Mouse (Mus musculus): ENCODE data around the gene Krt88. TPM values are rescaled to one million over a fixed set of nuclear protein-coding genes. Genes with fewer than 3 reads are reported as not detected.

Gene Krt88
- polyA plus RNA-seq, 1 experiment from 2014 or later: not detected

DNA sequence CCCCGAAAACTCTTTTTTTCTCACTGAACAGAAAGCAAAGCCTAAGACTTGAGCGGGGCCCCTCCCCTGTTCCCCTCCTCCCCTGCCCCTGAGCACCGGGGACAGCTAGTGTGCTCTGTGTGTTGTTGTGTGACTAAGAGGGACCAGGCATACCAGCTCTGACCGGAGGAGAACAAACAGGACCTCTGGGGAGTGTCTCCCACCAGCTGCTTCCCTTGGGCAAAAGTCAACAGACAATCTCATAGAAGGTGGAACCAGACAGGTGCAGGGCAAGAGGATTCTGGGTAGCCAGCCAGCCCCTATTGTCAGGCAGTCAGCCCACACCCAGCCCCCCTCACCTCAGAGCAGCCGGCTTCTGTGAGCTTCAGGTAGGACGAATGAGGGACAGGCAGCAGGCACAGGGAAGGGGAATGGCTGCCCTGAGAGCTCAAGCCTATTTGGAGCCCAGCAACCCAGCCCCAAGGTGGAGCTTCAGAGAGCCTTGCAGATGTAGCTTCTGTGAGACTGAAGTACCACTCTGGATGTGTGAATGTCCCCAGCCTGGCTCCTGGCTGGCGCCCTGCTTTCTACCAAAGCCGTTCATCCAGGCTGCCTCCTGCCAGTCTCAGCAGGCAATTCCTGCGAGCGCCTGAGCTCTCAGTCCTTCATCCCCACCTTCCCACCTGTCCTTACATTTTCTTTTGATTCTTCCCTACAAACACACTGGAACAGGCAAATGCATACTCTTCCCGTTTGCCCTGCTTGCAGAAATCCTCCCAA, 32.6 kb upstream of the Krt88 start:
- Histone ChIP-seq H3K4me1 (replicated peaks; ENCODE audit: control insufficient read depth, insufficient read depth) (no peaks in the 10 kb centered on the region), H3K27me3 (ENCODE audit: control insufficient read depth, insufficient read depth, low read length) (no peaks in the 10 kb centered on the region), H3K9ac (ENCODE audit: low read length) (no peak overlapping the region), H3K9me3 (ENCODE audit: control insufficient read depth, low read length) (no peaks in the 10 kb centered on the region), H3K4me2 (replicated peaks; ENCODE audit: low read depth) (no peak overlapping the region), H3K36me3 (ENCODE audit: control insufficient read depth, insufficient read depth, low read length) (no peaks in the 10 kb centered on the region), H3K4me3 (ENCODE audit: low read depth, low read length) (no peak overlapping the region), H3K27ac (replicated peaks) (peak overlapping the region; percentile 45; the same call in 1 of the 2 replicates)
- ATAC-seq (ENCODE audit: low FRiP score, low TSS enrichment): peak; percentile 63
- 40% methylated on average over 11 of the region's 11 CpGs for WGBS
- DNase-seq (ENCODE audit: low spot score): peak; percentile 55
- TF ChIP-seq CTCF (IDR thresholded peaks at IDR 0.05; ENCODE audit: low read depth) (no peak), EP300 (optimal IDR thresholded peaks at IDR 0.05) (no peak)

DNA sequence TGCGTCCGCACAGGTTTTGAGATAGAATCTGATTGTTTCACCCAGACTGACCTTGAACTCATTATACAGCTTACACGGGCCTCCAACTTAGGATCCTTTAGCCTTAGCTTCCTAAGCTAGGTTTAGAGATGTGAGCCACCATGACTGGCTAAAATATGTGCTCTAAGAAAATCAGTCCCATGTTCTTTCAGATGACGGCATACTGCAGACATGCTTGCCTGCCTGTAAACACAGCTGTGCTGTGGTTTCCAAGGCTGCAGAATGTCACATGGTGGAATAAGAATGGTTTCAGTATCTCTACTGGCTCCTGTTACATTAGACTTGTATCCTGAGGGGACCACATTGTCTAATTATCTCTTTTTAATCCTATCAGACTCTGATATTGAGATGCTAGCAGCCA, 28.6 kb upstream of the Krt88 start:
- Histone ChIP-seq H3K36me3 (ENCODE audit: control insufficient read depth, insufficient read depth, low read length) (no peaks in the 10 kb centered on the region; the same call in 1 of the 2 replicates), H3K27me3 (ENCODE audit: control insufficient read depth, insufficient read depth, low read length) (no peaks in the 10 kb centered on the region), H3K4me3 (ENCODE audit: low read depth, low read length) (no peak overlapping the region), H3K4me2 (replicated peaks; ENCODE audit: low read depth) (no peak overlapping the region), H3K9me3 (ENCODE audit: control insufficient read depth, low read length) (no peaks in the 10 kb centered on the region), H3K4me1 (replicated peaks; ENCODE audit: control insufficient read depth, insufficient read depth) (no peaks in the 10 kb centered on the region), H3K27ac (replicated peaks) (no peak overlapping the region), H3K9ac (ENCODE audit: low read length) (no peak overlapping the region)
- TF ChIP-seq EP300 (optimal IDR thresholded peaks at IDR 0.05) (no peak), CTCF (IDR thresholded peaks at IDR 0.05; ENCODE audit: low read depth) (no peak)
- no peak for DNase-seq (ENCODE audit: low spot score)
- 55% methylated on average over 4 of the region's 4 CpGs for WGBS
- ATAC-seq (ENCODE audit: low FRiP score, low TSS enrichment): no peak

DNA sequence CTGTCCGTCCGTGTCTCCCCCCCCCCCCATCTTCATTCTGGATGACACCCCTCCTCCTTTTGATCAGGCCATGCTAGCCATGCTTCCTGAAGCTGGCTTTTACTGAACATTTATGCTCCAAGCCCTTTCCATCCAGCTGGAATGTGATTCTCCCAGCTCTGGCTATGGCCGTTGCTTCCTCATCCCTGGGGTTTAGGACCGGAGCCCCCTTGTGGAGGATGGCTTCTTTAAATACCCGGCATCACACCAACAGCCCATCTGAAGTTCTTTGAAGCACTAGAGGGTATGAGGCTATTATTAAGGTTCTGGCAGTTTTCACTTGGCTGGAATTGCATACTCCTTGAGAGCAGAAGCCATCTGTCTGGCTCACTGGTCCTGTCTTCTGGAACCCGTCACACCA, 26.6 kb upstream of the Krt88 start:
- WGBS: 55% methylated on average over 6 of the region's 6 CpGs
- Histone ChIP-seq H3K4me1 (replicated peaks; ENCODE audit: control insufficient read depth, insufficient read depth) (no peaks in the 10 kb centered on the region), H3K27ac (replicated peaks) (no peak overlapping the region), H3K36me3 (ENCODE audit: control insufficient read depth, insufficient read depth, low read length) (no peaks in the 10 kb centered on the region; the same call in 1 of the 2 replicates), H3K27me3 (ENCODE audit: control insufficient read depth, insufficient read depth, low read length) (no peaks in the 10 kb centered on the region), H3K4me3 (ENCODE audit: low read depth, low read length) (no peak overlapping the region), H3K4me2 (replicated peaks; ENCODE audit: low read depth) (no peak overlapping the region), H3K9ac (ENCODE audit: low read length) (no peak overlapping the region), H3K9me3 (ENCODE audit: control insufficient read depth, low read length) (no peaks in the 10 kb centered on the region)
- DNase-seq (ENCODE audit: low spot score): no peak
- peak; percentile 71 for TF ChIP-seq CTCF (IDR thresholded peaks at IDR 0.05; ENCODE audit: low read depth)
- TF ChIP-seq EP300 (optimal IDR thresholded peaks at IDR 0.05): no peak
- ATAC-seq (ENCODE audit: low FRiP score, low TSS enrichment): no peak

DNA sequence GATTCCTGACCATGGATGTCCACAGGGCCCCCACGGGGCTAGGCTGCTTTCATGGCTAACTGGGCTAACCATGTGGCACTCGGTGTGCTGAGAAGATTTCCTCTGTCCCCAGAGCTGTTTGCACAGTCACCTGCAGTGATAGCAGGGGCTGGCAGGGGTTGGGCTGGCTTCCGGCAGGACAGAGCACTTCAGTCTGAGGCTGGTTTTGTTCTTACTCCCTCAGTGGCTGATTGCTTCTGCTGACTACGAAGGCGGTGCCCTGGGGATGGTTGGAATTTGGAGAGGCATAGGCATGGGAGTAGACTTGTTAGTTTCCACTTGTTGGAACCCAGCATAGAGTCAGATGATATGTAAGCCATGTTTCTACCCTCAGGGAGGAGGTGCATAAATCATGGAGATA, 22.6 kb upstream of the Krt88 start:
- ATAC-seq (ENCODE audit: low FRiP score, low TSS enrichment) (peak; percentile 15; the same call in 1 of the 2 replicates), DNase-seq (ENCODE audit: low spot score) (no peak)
- no peak for TF ChIP-seq CTCF (IDR thresholded peaks at IDR 0.05; ENCODE audit: low read depth)
- no peak for TF ChIP-seq EP300 (optimal IDR thresholded peaks at IDR 0.05)
- Histone ChIP-seq H3K9me3 (ENCODE audit: control insufficient read depth, low read length) (no peaks in the 10 kb centered on the region), H3K4me3 (ENCODE audit: low read depth, low read length) (no peak overlapping the region), H3K27me3 (ENCODE audit: control insufficient read depth, insufficient read depth, low read length) (no peaks in the 10 kb centered on the region), H3K36me3 (ENCODE audit: control insufficient read depth, insufficient read depth, low read length) (no peaks in the 10 kb centered on the region; the same call in 1 of the 2 replicates), H3K4me1 (replicated peaks; ENCODE audit: control insufficient read depth, insufficient read depth) (no peaks in the 10 kb centered on the region), H3K27ac (replicated peaks) (no peak overlapping the region), H3K9ac (ENCODE audit: low read length) (no peak overlapping the region), H3K4me2 (replicated peaks; ENCODE audit: low read depth) (no peak overlapping the region)
- 26% methylated on average over 5 of the region's 5 CpGs for WGBS

DNA sequence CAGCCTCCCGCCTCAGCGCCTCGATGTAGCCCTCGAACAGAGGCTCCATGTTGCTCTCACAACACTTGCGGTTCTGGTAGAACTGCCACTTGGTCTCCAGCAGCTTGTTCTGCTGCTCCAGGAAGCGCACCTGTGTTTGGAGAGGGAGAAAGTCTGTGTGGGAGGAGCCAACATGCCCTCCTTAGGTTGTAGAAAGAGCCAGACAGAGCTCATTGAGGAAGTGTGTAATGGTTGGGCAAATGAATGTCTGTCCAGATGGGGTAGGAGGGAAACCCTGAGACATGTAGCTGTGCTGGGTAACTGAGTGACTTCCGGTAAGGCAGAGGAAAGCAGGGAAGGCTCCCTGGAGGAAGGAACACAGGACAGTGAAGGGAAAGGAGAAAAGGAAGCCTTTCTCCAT, 10.9 kb upstream of the Krt88 start:
- no peak overlapping the region for H3K4me3 ChIP-seq (ENCODE audit: low read depth, low read length)
- H3K27ac ChIP-seq (replicated peaks): no peak overlapping the region
- H3K4me1 ChIP-seq (replicated peaks; ENCODE audit: control insufficient read depth, insufficient read depth): no peaks in the 10 kb centered on the region
- 76% methylated on average over 7 of the region's 7 CpGs for WGBS
- H3K4me2 ChIP-seq (replicated peaks; ENCODE audit: low read depth): no peak overlapping the region
- H3K36me3 ChIP-seq (ENCODE audit: control insufficient read depth, insufficient read depth, low read length): no peaks in the 10 kb centered on the region
- H3K9ac ChIP-seq (ENCODE audit: low read length): no peak overlapping the region
- no peaks in the 10 kb centered on the region for H3K9me3 ChIP-seq (ENCODE audit: control insufficient read depth, low read length)
- DNase-seq (ENCODE audit: low spot score): no peak
- no peak for TF ChIP-seq EP300 (optimal IDR thresholded peaks at IDR 0.05)
- TF ChIP-seq CTCF (IDR thresholded peaks at IDR 0.05; ENCODE audit: low read depth): no peak
- no peaks in the 10 kb centered on the region for H3K27me3 ChIP-seq (ENCODE audit: control insufficient read depth, insufficient read depth, low read length)
- no peak for ATAC-seq (ENCODE audit: low FRiP score, low TSS enrichment)

DNA sequence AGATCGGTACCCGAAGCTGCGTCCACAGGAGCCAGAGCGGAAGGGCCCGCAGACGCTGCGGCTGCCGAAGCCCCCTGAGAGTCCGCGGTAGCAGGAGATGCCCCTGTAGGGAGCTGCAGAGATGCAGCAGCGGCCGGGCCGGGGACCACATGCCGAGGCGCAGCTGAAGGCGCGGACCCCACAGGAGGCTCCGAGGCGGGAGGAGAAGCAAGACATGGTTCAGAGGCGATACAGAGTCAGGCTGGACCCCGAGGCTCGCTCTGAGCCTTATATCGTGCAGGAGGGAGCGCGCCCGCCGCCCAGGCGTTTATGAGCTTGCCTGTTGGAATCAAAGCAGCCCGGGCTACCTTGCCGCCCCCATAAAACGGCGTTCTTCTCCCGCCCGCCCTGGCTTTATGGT, 9.0 kb upstream of the Krt88 start, which contains the start of gene Krt87:
Gene Krt87, minus strand, starts transcription at position 250 of the 400 bp plus-strand sequence.
- H3K36me3 ChIP-seq (ENCODE audit: control insufficient read depth, insufficient read depth, low read length): no peaks in the 10 kb centered on the region
- H3K4me1 ChIP-seq (replicated peaks; ENCODE audit: control insufficient read depth, insufficient read depth): no peaks in the 10 kb centered on the region
- H3K9me3 ChIP-seq (ENCODE audit: control insufficient read depth, low read length): no peaks in the 10 kb centered on the region
- no peak within 1 kb of the TSS for H3K4me3 ChIP-seq (ENCODE audit: low read depth, low read length)
- H3K27me3 ChIP-seq (ENCODE audit: control insufficient read depth, insufficient read depth, low read length): no peaks in the 10 kb centered on the region
- H3K9ac ChIP-seq (ENCODE audit: low read length): 0 out of 2 replicates have a peak within 1 kb of the TSS, but pooled peaks have one; percentile 23
- ATAC-seq (ENCODE audit: low FRiP score, low TSS enrichment): no peak
- WGBS: 5% methylated on average over 34 of the region's 34 CpGs
- no peak within 1 kb of the TSS for H3K27ac ChIP-seq (replicated peaks)
- TF ChIP-seq EP300 (optimal IDR thresholded peaks at IDR 0.05) (no peak), CTCF (IDR thresholded peaks at IDR 0.05; ENCODE audit: low read depth) (no peak)
- DNase-seq (ENCODE audit: low spot score): no peak
- 0 out of 2 replicates have a peak within 1 kb of the TSS, but pooled peaks have one; percentile 17 for H3K4me2 ChIP-seq (replicated peaks; ENCODE audit: low read depth)
